Mouse (Mus musculus) forebrain, embryonic 12.5 days (tissue): Measurements from ENCODE around the gene Ccna2. TPM values are rescaled to one million over a fixed set of nuclear protein-coding genes. Genes with fewer than 3 reads are reported as not detected.

ENCODE experiments used
- ATAC-seq: fragments of 200-750 bp; cut with Nextera tagmentation; 2 replicates; pipeline ENCODE4 v1.8.0; 2017; ENCODE audit warnings: moderate TSS enrichment; ENCODE audit not compliant: low FRiP score
- H3K27ac ChIP-seq: fragments of 300-500 bp; sonication (generic); 2 replicates; pipeline ENCODE4 v1.5.1; 2016; ENCODE audit warnings: mild to moderate bottlenecking
- H3K27me3 ChIP-seq: fragments of 300-500 bp; sonication (generic); 2 replicates; pipeline ENCODE4 v1.6.1; 2016; ENCODE audit warnings: mild to moderate bottlenecking
- H3K36me3 ChIP-seq: fragments of 300-500 bp; sonication (generic); replicated peaks from 2 replicates; pipeline ENCODE4 v1.6.1; 2016; ENCODE audit warnings: mild to moderate bottlenecking
- H3K4me1 ChIP-seq: fragments of 300-500 bp; sonication (generic); 2 replicates; pipeline ENCODE4 v1.6.1; 2016
- H3K4me2 ChIP-seq: fragments of 300-500 bp; sonication (generic); 2 replicates; pipeline ENCODE4 v1.6.1; 2016; ENCODE audit warnings: mild to moderate bottlenecking, moderate library complexity
- H3K4me3 ChIP-seq: fragments of 300-500 bp; sonication (generic); replicated peaks from 2 replicates; pipeline ENCODE4 v1.5.1; 2016; ENCODE audit warnings: mild to moderate bottlenecking
- H3K9ac ChIP-seq: fragments of 300-500 bp; sonication (generic); 2 replicates; pipeline ENCODE4 v1.6.1; 2016; ENCODE audit warnings: mild to moderate bottlenecking
- H3K9me3 ChIP-seq: fragments of 300-500 bp; sonication (generic); 2 replicates; pipeline ENCODE4 v1.6.1; 2016
- WGBS: fragments of 180-500 bp; shearing (Covaris S2); methylation state at CpG from one replicate; pipeline ENCODE4 v1.1.7; 2016; 5-methylcytosine and 5-hydroxymethylcytosine counted together
- polyA plus RNA-seq: library from polyadenylated mRNA; unstranded; fragments of >200 nt; fragmentation: Nextera tagmentation; extraction: Ambion mirVana; gene quantifications from 2 replicates; pipeline ENCODE4 v1.2.1, GENCODE M21; 2016

Ccna2 gene
- polyA plus RNA-seq, 1 experiment from 2014 or later, result 244 TPM

GRCm38 (mm10) chr3:36557601-36558000, 14.3 kb downstream of the Ccna2 start:
- Histone ChIP-seq H3K4me1 (peaks cover 6% of the 10 kb centered on the region; the same call in 1 of the 2 replicates), H3K9me3 (no peaks in the 10 kb centered on the region), H3K27me3 (no peaks in the 10 kb centered on the region), H3K9ac (no peak overlapping the region), H3K36me3 (peaks cover 73% of the 10 kb centered on the region), H3K4me3 (no peak overlapping the region), H3K4me2 (no peak overlapping the region), H3K27ac (no peak overlapping the region)
- WGBS, result 93% methylated on average over 1 of the region's 1 CpGs
- no peak for ATAC-seq

DNA sequence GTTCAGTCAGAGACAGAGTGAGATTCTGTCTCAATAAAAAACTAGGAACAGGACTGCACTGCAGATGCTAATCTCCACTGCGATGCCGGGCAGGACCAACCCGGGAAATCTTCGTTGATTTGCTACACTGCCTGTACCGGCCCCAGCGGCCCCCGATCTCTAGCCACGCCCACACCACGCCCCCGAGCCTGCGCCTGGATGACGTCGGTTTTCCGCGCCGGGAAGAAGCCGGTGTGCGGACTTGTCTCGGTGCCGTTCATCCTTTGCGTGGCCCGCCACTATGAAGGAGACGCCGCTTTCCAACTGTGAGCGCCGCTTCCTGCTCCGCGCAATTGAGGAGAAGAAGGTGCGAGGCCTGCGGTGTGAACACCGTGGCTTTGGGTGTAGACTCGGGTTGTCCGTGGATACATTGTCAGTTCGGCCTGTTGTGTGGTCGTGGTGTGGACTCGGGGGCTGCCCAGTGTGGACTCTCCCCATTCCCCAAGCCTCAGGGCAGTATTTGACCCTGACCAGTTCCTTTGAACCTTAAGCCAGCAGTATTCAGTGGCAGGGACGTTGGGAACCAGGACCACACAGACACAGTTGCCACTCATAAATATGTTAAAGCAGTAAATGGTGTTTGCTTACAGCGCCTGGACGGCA, 19.4 kb downstream of the Ccna2 start, which contains the start of gene Exosc9:
Exosc9 (plus strand) TSS at position 201 of the 642 bp plus-strand sequence.
- peak within 1 kb of the TSS; percentile 80 for H3K4me2 ChIP-seq
- peak within 1 kb of the TSS; percentile 85 for H3K27ac ChIP-seq
- ATAC-seq, result peak; percentile 97
- peak within 1 kb of the TSS; percentile 78 for H3K4me3 ChIP-seq
- no peaks in the 10 kb centered on the region for H3K27me3 ChIP-seq
- H3K9ac ChIP-seq, result peak within 1 kb of the TSS; percentile 80
- H3K9me3 ChIP-seq, result no peaks in the 10 kb centered on the region
- peaks cover 30% of the 10 kb centered on the region for H3K36me3 ChIP-seq
- H3K4me1 ChIP-seq, result peaks cover 17% of the 10 kb centered on the region
- WGBS, result under 1% methylated on average over 39 of the region's 39 CpGs

DNA sequence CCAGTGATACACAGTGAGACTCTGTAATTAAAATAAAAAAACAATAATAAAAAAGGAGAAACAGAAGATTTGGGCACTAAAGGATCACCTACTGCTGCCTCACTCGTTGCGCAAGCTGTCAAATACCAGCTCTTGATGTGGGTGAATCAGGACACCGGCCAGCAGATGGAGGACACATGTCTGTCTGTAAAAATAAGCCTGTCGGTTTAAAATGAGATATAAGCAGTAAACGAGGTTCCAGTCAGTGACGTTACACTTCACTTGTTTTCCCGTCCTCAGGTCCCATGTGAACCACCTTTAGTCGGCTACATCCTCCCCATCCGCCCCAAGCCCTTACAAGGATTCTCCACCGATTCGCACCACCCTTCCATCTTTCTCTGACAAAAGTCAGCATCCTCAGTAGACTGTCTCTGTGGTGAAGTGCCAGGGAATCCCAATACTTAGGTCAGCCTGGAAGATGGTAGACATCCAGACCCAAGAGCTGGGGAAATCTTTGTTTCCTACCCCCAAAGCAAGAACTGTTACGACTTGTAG, 20.0 kb downstream of the Ccna2 start:
- Histone ChIP-seq H3K4me1 (peaks cover 17% of the 10 kb centered on the region), H3K9ac (peak overlapping the region; percentile 80), H3K4me2 (peak overlapping the region; percentile 80), H3K27ac (peak overlapping the region; percentile 85), H3K36me3 (peaks cover 24% of the 10 kb centered on the region), H3K9me3 (no peaks in the 10 kb centered on the region), H3K4me3 (peak overlapping the region; percentile 78), H3K27me3 (no peaks in the 10 kb centered on the region)
- 19% methylated on average over 12 of the region's 12 CpGs for WGBS
- ATAC-seq, result peak; percentile 62

GRCm38 (mm10) chr3:36551343-36551742, 20.6 kb downstream of the Ccna2 start:
- peak overlapping the region; percentile 85 for H3K27ac ChIP-seq
- peaks cover 17% of the 10 kb centered on the region for H3K4me1 ChIP-seq
- H3K27me3 ChIP-seq, result no peaks in the 10 kb centered on the region
- peak; percentile 62 for ATAC-seq
- no peaks in the 10 kb centered on the region for H3K9me3 ChIP-seq
- peaks cover 19% of the 10 kb centered on the region for H3K36me3 ChIP-seq
- H3K4me2 ChIP-seq, result peak overlapping the region; percentile 80
- H3K9ac ChIP-seq, result 0 out of 2 replicates have a peak overlapping the region, but pooled peaks have one; percentile 80
- H3K4me3 ChIP-seq, result peak overlapping the region; percentile 78
- 3% methylated on average over 9 of the region's 9 CpGs for WGBS

GRCm38 (mm10) chr3:36544961-36545360, 27.0 kb downstream of the Ccna2 start:
- H3K27me3 ChIP-seq, result no peaks in the 10 kb centered on the region
- H3K27ac ChIP-seq, result no peak overlapping the region
- 83% methylated on average over 3 of the region's 3 CpGs for WGBS
- no peaks in the 10 kb centered on the region for H3K36me3 ChIP-seq
- H3K9ac ChIP-seq, result no peak overlapping the region
- no peak for ATAC-seq
- H3K9me3 ChIP-seq, result no peaks in the 10 kb centered on the region
- no peak overlapping the region for H3K4me2 ChIP-seq
- no peaks in the 10 kb centered on the region for H3K4me1 ChIP-seq
- no peak overlapping the region for H3K4me3 ChIP-seq

- H3K9ac ChIP-seq, result no peak overlapping the region
- H3K36me3 ChIP-seq, result no peaks in the 10 kb centered on the region
- no peaks in the 10 kb centered on the region for H3K9me3 ChIP-seq
- H3K4me3 ChIP-seq, result no peak overlapping the region
- no peaks in the 10 kb centered on the region for H3K4me1 ChIP-seq
- no peak for ATAC-seq
- 95% methylated on average over 2 of the region's 2 CpGs for WGBS
- H3K27ac ChIP-seq, result no peak overlapping the region
- no peaks in the 10 kb centered on the region for H3K27me3 ChIP-seq
- H3K4me2 ChIP-seq, result no peak overlapping the region
These were observed 30.6 kb downstream of the Ccna2 start for GRCm38 (mm10) chr3:36541399-36541798.

DNA sequence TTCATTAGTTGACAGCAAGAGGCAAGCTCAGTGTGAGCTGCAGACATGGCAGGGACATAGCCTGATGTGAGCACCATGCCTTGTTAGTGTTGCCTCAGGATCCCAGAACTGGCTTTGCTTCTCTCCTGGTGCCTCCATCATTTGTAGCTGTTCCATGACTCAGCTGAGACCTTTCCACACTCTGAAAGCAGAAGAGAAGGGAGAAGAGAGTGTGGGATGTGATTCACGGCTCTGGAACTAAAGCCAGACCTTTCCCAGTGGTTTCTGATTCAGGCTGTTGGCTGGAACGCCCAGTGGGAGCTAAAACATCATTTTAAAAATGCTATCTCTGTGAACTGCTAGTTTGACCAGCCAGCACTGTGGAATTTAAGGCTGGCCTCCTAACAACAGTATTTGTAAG, 31.2 kb downstream of the Ccna2 start:
- Histone ChIP-seq H3K27ac (no peak overlapping the region), H3K9ac (no peak overlapping the region), H3K27me3 (no peaks in the 10 kb centered on the region), H3K36me3 (no peaks in the 10 kb centered on the region), H3K4me1 (no peaks in the 10 kb centered on the region), H3K4me3 (no peak overlapping the region), H3K4me2 (no peak overlapping the region), H3K9me3 (no peaks in the 10 kb centered on the region)
- WGBS, result 75% methylated on average over 2 of the region's 2 CpGs
- no peak for ATAC-seq

DNA sequence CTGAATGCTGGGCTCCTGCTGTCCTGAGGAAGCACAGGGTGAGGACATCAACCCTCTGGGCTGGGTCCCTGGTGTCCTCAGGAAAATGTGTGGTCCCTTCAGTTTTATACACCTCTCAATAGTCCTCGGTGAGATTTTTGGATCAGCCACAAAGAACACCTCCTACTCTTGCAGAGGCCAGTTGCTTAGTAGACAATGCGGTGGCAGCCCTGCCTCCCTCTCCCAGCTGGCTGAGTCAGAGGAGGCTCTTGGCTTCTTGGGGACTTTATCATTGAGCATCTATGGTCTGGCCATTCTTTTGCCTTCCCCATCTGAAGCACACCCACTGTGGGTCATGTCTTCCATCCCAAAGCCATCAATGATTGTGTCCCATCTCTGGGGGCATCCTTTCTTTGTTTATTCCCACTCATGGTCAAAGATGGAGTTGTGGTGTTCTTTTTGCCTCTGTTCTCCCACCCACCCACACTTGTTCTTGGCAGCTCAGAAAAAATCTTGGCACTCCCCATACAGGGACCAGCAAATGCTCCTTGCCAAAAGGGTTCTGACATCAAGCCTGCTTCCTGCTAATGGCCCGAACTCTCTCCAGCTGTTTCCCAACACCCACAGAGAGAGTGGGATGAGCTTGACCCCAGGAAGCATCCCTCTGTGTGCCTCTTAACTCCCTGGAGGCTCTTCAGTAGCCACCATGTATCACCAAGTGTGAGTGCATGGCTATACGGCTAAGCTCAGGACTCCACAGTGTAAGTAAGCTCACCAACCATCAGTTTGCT, 34.1 kb downstream of the Ccna2 start:
- no peak for ATAC-seq
- H3K27ac ChIP-seq, result no peak overlapping the region
- no peak overlapping the region for H3K4me3 ChIP-seq
- no peak overlapping the region for H3K4me2 ChIP-seq
- peaks cover 6% of the 10 kb centered on the region; the same call in 1 of the 2 replicates for H3K27me3 ChIP-seq
- H3K4me1 ChIP-seq, result 0 out of 2 replicates have a peak, but pooled peaks cover 3% of the 10 kb centered on the region
- H3K9me3 ChIP-seq, result no peaks in the 10 kb centered on the region
- H3K9ac ChIP-seq, result no peak overlapping the region
- WGBS, result 87% methylated on average over 4 of the region's 4 CpGs
- H3K36me3 ChIP-seq, result no peaks in the 10 kb centered on the region

GRCm38 (mm10) chr3:36536041-36536440, 35.9 kb downstream of the Ccna2 start:
- H3K27ac ChIP-seq, result no peak overlapping the region
- no peak for ATAC-seq
- no peak overlapping the region for H3K9ac ChIP-seq
- no peaks in the 10 kb centered on the region for H3K9me3 ChIP-seq
- H3K36me3 ChIP-seq, result no peaks in the 10 kb centered on the region
- peaks cover 21% of the 10 kb centered on the region; the same call in 1 of the 2 replicates for H3K27me3 ChIP-seq
- 94% methylated on average over 12 of the region's 12 CpGs for WGBS
- no peak overlapping the region for H3K4me3 ChIP-seq
- H3K4me2 ChIP-seq, result no peak overlapping the region
- H3K4me1 ChIP-seq, result peaks cover 10% of the 10 kb centered on the region; the same call in 1 of the 2 replicates

GRCm38 (mm10) chr3:36533201-36533672, 38.7 kb downstream of the Ccna2 start:
- 0% methylated on average over 1 of the region's 1 CpGs for WGBS
- peaks cover 25% of the 10 kb centered on the region; the same call in 1 of the 2 replicates for H3K27me3 ChIP-seq
- H3K36me3 ChIP-seq, result no peaks in the 10 kb centered on the region
- H3K9me3 ChIP-seq, result no peaks in the 10 kb centered on the region
- no peak overlapping the region for H3K4me3 ChIP-seq
- no peak overlapping the region for H3K4me2 ChIP-seq
- peaks cover 10% of the 10 kb centered on the region; the same call in 1 of the 2 replicates for H3K4me1 ChIP-seq
- no peak overlapping the region for H3K9ac ChIP-seq
- no peak for ATAC-seq
- H3K27ac ChIP-seq, result no peak overlapping the region

GRCm38 (mm10) chr3:36532738-36533137, 39.2 kb downstream of the Ccna2 start:
- ATAC-seq, result no peak
- H3K4me1 ChIP-seq, result peaks cover 10% of the 10 kb centered on the region; the same call in 1 of the 2 replicates
- 32% methylated on average over 7 of the region's 7 CpGs for WGBS
- no peak overlapping the region for H3K4me3 ChIP-seq
- peaks cover 25% of the 10 kb centered on the region; the same call in 1 of the 2 replicates for H3K27me3 ChIP-seq
- no peaks in the 10 kb centered on the region for H3K36me3 ChIP-seq
- H3K27ac ChIP-seq, result no peak overlapping the region
- H3K4me2 ChIP-seq, result no peak overlapping the region
- H3K9ac ChIP-seq, result no peak overlapping the region
- no peaks in the 10 kb centered on the region for H3K9me3 ChIP-seq

GRCm38 (mm10) chr3:36531979-36532542, 39.9 kb downstream of the Ccna2 start:
- H3K4me3 ChIP-seq, result peak overlapping the region; percentile 15
- H3K9me3 ChIP-seq, result no peaks in the 10 kb centered on the region
- 20% methylated on average over 18 of the region's 18 CpGs for WGBS
- no peak overlapping the region for H3K27ac ChIP-seq
- H3K36me3 ChIP-seq, result no peaks in the 10 kb centered on the region
- no peak for ATAC-seq
- peak overlapping the region; percentile 40 for H3K4me2 ChIP-seq
- peak overlapping the region; percentile 33; the same call in 1 of the 2 replicates for H3K9ac ChIP-seq
- peaks cover 25% of the 10 kb centered on the region; the same call in 1 of the 2 replicates for H3K27me3 ChIP-seq
- H3K4me1 ChIP-seq, result peaks cover 10% of the 10 kb centered on the region; the same call in 1 of the 2 replicates
